Mouse (Mus musculus) erythroblast, adult 5-6 weeks (primary cell): ENCODE measurements around the gene Ptprg. TPM values are rescaled to one million over a fixed set of nuclear protein-coding genes. Genes with fewer than 3 reads are reported as not detected.
"Not testable (repeated sequence)": the region's sequence is repeated elsewhere in the genome, so short reads cannot be mapped to it uniquely, and the experiment has no call there.

ENCODE experiments used
- ATAC-seq: replicated peaks from 2 replicates; pipeline ENCODE4 v1.8.0; 2016; ENCODE audit warnings: moderate number of reproducible peaks, mild to moderate bottlenecking, moderate TSS enrichment, inconsistent platforms; ENCODE audit not compliant: poor library complexity, low FRiP score, severe bottlenecking
- total RNA-seq, 2 experiments: library from RNA; stranded (forward) in 1 of 2; stranded (reverse) in 1 of 2; fragments of 150-400 nt in 1 of 2; fragments of 200-764, 138-1000 nt in 1 of 2; gene quantifications; 2 replicates each; pipeline versions ENCODE4 v1.2.3 to v1.2.4; 2015 to 2017; ENCODE audit warnings: low replicate concordance in 2 of 2

Ptprg gene
- total RNA-seq, 2 experiments from 2014 or later: not detected

DNA sequence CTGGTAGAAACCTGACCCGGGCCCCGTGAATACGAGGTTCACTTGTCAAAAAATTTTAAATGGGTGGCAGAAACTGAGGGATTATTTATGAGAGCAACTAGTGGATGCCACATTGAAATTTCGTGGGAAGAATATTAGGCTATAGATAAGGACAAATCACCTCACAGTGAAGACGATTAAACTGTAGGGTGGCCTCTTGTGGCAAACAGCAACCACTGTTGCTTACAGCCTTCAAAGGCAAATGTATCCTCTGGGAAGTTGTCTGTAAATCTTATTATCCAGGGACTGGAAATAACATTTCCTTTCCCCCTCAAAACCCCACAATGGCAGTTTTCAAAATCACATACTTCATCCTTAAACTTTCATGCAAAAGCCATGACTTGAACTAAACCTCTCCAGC lies 253.3 kb downstream of the Ptprg start:
- ATAC-seq: no peak

DNA sequence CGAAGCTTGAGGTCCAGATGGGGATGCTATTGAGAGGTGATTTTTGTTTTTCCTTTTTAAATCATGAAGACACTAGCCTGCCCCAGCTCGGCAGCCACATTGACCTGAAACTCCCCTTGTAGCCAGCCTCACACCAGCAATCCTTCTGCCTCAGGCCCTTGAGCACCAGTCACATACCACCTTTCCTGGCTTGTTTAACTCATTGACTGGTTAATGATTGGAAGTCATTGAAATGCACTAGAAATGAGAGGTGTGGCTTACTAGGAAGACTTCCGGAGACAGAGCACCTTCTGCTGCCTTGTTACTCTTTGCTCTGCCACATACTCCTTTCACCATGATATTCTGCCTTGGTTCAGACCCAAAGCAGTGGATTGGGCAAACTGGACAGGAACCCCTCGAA lies 254.1 kb downstream of the Ptprg start:
- ATAC-seq: no peak

DNA sequence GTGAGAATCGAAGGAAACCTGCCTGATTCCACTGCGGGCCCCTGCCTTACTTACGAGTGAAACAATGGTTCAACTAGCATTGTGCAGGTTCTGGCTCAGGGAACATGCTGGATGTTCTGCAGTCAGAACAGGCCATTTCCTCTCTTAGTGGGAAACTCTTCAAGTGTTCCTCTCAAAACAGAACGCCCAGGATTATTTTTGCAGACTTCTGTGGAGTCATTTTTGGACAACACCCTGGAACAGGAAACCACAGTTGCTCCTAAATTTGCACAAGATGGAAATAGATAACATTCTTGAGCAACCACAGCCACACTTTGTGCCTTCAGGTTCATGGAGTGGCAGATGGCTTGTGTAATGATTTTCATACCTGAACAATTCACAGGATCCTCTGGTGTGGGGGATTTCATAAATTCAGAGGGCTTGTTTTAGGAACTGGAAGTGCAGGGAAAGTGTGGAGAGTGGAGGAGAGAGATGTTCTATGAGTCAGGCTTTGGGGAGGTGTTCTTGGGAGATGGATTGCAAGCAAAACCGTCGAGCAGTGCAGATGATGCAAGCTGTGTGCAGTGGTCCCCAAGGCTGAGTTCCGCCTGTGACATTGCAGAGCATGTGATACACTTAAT lies 257.9 kb downstream of the Ptprg start:
- ATAC-seq: no peak

DNA sequence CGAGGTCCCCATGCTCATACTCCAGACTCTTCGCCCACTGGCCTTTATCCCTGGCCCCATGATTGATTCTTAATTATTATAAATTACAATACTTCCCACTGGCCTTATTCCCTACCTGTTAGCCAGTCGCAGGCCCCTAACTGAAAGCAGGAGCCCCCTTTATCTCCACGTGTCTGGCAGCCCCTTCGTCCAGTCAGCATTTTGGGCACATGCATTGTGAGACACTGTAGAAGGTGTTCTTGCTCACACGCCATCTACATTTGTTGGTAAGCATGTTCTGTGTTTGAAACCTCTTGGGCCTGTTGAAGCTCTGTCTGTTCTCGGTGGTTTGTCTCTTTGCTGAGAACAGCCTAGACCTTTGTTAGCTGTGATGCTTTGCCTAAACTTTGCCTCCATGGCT lies 259.0 kb downstream of the Ptprg start:
- ATAC-seq: no peak

DNA sequence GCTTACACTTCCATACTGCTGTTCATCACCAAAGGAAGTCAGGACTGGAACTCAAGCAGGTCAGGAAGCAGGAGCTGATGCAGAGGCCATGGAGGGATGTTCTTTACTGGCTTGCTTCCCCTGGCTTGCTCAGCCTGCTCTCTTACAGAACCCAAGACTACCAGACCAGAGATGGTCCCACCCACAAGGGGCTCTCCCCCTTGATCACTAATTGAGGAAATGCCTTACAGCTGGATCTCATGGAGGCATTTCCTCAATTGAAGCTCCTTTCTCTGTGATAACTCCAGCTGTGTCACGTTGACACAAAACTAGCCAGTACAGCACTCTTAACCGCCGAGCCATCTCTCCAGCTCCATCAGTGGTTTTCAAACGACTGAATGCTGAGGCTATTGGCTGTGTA lies 261.5 kb downstream of the Ptprg start:
- not testable (repeated sequence) for ATAC-seq

DNA sequence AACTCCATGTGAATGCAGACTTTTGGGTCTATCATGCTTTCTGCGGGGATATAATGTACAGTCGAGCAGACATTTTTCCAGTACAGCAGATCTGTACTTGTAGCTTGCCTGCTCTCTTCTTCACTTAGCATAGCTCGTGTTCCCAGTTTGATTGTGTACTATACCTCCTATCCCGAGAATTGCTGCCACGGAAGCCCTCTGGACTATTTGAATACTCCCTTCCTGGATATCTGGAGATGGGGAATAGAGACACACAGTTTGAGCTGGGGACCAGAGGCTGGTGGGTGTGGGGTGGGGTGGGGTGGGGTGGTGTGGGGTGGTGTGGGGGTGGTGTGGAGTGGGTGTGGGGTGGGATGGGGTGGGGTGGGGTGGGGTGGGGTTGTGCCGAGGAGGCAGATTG lies 263.9 kb downstream of the Ptprg start:
- ATAC-seq: no peak

DNA sequence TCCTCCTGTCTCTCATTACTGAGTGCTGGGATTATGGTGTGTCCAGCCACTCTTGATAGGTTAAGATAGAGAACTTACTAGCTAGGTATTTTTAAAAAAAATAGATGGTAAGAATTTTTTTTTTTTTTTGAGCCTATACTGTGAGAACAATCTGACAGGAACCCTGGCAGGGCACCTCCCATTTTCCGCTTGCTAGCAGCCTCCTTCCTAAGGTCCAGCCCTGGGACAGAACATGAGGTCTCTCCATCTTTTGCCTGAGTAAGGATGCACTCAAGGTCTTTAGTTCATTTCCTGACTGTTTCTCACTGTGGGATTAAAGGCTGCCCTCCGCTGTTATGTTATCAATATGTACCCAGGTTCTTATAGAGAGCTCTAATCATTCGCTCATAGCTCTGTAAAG lies 264.7 kb downstream of the Ptprg start:
- ATAC-seq: no peak

DNA sequence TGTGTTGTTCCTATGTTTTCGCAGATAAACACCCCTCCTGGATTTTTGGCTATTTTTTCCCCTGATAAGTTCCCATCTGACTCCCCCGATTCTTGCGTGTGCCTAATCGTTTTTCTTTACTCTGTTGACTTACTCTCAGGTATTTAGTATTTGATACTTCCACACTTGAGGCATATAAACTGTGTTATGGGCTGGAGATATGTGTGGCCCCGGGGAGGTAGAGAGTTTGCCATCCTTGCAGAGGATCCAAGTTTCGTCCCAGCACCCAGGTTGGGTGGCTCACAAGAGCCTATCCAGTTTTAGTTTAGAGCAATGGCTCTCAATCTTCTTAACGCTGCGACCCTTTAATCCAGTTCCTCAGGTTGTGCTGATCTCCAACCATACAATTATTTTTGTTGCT lies 265.4 kb downstream of the Ptprg start:
- no peak for ATAC-seq

DNA sequence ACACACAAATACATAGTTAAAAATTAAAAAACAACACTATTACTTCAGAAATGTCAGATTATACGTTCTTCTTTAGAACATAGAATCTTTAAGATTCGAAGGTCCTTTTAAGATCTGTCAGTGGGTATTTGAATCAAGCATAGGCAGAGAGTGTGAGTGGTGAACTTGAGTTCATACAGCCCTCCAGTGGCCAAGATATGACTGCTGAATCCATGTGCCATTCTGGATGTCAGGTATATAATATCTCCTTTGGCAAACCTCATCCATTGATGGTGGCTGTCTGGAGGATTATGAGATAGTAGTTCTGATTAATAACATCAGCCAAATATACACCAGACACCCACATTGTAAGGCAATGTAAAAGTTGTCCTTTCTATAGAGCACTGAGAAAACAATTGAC lies 266.0 kb downstream of the Ptprg start:
- ATAC-seq: no peak

DNA sequence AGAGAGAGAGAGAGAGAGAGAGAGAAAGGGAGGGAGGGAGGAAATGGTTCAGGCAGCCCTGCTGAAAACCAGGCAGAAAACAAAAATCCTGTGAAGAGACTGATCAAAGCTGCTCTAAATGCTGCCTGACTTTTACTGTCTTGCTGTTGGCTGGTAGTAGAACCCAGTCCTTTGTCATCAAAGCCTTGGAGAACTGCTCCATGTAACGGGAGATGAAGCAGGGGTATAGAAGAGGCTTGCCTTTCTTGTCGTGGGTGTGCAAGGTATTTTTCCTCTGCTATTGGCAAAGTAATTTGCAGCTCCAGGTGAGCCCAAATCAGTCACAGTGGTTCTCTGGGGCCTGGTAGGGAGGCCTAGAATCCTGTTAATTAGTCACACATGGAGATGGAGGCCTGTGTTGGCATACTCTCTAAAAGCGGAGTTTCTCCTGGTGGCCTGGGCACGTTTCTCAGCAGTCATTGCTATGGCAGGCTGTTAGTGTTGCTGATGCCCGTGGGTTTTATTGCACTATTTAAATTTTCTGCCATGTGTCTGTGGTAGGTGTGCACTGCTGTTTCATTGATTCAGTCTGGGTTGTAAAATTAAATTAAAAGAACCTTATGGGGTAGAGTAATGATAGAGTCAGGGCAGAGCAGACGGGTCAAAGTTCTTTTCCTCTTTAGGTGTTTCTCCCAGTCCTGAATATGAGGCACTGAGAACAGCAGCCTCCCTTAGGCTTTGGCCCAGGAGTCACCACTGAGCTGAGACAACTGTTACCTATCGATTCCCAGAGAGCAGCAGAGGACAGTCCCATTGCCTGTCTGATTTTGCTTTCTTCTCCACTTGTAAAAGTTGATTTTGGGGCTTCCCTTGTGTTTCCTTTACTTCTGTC lies 269.7 kb downstream of the Ptprg start:
- ATAC-seq: no peak

DNA sequence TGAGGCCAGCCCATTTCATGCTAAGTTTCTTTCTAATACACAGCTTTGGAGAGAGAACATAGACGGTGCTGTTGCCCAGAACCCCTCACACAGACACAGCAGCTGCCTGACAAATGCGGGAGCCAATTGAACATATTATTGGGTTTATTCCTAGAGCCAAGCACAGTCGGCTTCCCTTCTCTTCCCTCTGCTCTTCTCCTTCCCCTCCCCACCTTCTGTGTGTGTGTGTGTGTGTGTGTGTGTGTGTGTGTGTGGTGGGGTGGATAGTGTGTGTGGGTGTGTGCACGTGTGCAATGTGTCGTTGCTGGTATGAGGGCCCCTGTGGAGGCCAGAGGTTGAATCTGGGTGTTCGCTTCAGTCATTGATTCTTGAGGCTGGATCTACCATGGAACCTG lies 270.4 kb downstream of the Ptprg start:
- no peak for ATAC-seq

DNA sequence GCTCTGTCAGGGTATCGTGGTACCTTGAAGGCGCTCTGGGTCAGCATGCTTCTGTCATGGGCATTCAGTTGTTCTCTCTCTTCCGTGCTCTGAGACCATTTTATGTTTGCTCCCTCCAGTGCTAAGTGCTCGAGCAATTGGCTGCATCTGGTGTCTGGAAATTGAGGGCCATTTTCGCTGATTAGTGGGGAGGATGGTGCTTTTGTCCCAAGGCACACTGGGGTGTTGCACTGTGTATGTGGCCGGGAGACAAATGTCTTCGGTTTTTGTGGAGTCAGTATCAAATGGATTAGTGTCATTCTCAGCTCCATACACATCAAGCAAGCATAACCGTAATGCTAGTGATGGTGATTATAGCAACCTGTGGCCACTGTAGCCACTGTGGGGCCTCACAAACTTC lies 271.6 kb downstream of the Ptprg start:
- ATAC-seq: no peak

DNA sequence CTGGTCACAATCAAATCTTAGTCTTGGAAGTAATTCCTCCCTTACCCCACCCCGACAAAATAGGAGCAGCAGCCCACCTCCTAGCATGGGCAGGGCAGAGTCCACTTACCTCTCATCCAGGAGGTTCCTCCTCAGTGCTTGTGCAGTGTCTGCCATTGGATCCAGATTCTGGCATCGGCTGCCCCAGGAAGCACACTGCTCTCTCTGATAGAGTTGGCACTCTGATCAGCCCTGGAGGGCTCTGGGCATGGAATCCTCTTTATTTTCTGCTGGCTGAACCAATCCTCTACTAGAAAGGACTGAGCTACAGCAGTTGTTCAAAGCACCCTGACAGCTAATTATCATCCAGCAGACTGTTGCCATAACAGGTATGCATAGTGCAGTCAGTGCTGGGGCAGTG lies 272.2 kb downstream of the Ptprg start:
- no peak for ATAC-seq

DNA sequence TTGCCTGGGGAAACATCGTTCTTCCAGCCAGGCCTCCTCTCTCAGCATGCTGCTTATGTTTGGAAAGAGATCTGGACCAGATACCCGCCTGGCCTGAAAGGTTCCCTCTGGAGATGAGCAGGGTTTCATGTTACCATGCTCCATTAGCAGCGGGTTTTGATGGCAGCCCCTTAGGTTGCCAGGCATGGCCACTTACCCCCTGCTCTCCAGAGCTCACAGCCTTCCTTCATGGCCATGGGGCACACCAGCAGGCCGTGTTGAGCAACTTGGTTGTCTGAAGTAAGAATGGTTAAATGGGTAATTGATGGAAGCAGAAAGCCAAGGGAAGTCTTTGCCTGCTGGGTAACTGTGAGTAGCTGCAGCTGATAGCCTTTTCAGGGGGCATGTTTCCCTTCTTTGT lies 274.8 kb downstream of the Ptprg start:
- ATAC-seq: no peak

DNA sequence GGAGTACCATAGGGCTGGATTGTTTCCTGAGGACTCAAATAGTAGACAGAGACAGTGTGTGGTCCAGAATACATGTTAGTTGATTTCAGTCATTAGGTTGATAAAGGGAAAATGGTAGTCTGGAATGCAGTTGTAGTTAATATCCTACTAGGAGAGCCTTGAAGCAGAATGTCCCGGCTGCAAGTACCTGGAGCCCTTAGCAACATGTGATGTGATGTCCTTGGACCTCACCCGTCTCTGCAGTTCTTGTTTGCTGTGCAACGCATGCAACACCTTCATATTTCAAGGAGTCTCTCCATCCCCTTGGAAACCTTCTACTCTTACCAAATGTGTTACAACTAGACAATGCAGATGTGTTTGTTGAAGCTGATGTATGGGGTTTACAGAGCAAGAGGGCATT lies 280.3 kb downstream of the Ptprg start:
- no peak for ATAC-seq

DNA sequence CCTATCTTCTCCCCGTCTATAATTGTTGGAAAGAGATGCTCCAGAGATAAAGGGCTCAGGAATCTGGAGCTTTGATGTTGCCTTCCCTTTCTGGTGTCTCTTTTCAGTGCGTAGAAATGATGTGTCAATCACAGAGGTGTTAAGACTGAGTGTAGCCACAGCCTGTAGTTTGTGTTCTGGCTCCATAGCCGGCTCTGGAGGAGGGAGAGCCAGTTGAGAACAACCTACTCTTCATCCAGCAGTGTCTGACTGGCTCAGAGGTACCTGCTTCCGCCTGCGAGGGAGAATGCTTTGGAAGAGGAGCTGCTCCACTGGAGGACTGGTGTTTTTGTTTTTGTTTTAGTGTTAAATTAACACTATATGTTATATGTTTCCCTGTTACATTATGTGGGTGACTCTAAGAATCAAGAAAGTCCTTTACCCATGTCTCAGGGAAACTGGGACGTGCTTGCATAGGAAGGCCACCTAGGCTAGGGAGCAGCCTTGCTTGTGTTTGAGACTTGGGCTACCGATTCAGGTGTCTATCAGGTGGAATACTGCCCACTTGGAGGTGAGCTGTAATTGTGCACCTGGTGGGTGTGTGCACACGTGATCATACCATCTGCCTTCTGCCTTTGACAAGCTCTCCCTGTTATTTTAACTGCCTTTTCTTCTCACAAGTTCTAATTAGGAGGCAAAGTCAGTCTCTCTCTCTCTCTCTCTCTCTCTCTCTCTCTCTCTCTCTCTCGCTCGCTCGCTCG lies 282.5 kb downstream of the Ptprg start:
- no peak for ATAC-seq

DNA sequence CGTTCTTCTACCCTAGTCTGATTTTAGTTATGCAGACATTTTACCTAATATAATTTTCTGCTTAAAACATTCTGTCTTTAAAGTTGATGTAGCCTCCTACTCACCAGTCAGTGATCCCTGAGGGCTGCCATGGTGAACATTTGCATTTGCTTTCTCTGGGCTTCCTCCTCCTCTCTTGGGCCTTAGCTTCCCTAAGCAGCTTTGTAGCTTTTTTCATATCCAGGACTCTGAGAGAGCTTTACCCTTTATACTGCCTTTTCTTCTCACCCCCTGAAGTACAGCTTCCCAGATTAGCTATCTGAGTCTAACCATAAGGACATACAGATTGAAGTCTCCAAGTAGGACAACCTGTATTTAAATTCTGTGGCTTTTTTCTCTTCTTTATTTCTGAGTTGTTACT lies 284.4 kb downstream of the Ptprg start:
- ATAC-seq: no peak

DNA sequence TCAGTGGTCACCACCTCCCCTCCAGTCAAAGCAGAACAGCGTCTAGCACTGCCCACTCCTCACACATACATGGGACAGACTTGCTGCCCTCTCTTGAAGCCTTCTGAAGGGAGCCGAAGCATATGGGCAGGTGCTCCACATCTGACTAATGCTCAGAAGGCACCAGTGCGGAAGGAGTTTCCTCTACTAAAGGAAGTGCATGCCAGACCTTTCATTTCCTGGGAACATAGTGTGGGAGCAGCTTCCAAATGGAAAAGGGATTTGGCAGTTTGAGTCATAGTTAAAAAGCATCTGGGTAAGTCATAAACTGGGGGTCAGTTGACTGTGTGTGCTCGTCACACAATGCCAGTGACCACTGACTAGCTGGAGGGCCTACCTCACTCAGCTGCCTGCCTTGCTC lies 288.3 kb downstream of the Ptprg start:
- no peak for ATAC-seq

DNA sequence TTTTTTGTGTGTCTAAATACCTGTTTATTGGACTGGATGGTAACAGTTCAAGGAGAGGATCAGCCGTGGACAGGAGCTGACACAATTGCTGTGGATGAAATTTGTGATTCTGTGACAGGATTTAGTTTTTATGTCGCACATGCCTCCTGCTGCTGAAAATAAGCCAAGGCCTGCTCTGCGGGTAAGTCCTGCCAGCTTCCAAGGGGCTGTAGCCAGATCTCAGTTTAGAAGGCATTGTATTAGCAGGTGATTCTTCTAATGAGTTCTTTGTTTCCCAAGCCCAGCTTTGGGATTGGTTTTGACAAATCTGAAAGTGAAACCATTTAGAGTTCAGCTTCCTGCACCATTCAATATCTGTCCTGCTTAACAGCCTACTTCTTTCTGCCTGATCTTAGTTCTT lies 299.6 kb downstream of the Ptprg start:
- ATAC-seq: no peak

DNA sequence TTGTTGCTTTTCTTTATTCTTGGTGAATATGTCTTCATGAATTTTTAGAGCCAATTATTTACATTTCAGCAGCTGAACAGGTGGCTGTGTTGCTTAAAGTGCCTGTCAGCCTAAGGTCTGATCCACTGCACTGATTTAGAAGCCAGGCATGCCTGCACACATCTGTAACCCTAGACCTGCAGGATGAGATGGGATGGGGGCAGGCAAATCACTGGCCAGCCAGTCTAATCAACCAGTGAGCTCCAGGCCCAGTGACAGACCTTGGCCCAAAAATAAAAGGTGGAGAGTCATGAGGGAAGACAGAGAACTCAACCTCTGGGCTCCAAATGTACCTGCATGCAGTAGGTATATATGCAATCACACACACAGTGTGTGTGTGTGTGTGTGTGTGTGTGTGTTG lies 302.2 kb downstream of the Ptprg start:
- ATAC-seq: no peak

DNA sequence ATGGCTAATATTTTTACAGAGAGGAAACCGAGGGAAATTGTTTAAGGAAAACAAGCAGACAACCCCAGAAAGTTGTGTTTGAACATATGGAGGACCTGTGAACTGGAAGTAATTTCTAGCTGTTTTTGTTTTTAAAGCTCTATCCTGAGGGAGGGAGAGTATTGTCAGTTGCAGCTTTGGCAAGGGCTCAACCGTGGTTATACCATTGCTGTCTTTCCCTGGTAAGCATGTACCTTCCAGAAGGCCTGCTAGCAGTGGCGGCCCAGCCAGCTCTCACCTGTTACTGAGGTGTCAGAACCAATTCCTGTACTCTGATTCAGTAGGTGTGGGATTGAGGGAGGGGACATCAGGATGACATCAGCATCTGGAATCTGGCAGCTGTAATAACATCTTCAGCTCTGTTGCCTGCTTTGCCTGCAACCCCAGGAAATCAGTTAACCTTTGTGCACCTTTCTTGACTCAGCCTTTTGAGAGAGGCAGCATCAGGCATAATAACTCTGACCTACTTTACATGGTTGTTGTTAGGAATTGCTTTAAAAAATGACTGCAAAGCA lies 304.7 kb downstream of the Ptprg start:
- no peak for ATAC-seq
